Mouse (Mus musculus) CD8-positive naive resting alpha-beta T cell, adult 2 months (primary cell): ENCODE measurements around the gene Gm42417.

ENCODE experiments used
- DNase-seq, 2 experiments: peaks; one replicate each; pipeline ENCODE4 v3.0.0; 2022; ENCODE audit warnings: low read depth in 2 of 2, low spot score in 2 of 2

Gm42417 gene

GRCm38 (mm10) chr1:36522210-36522609 is 17.0 kb downstream of the Gm42417 start:
- no peak for DNase-seq

- no peak for DNase-seq
Observed at GRCm38 (mm10) chr1:36519626-36520025, 19.6 kb downstream of the Gm42417 start.

- DNase-seq: no peak
Observed at GRCm38 (mm10) chr1:36518259-36518658, 21.0 kb downstream of the Gm42417 start.

DNA sequence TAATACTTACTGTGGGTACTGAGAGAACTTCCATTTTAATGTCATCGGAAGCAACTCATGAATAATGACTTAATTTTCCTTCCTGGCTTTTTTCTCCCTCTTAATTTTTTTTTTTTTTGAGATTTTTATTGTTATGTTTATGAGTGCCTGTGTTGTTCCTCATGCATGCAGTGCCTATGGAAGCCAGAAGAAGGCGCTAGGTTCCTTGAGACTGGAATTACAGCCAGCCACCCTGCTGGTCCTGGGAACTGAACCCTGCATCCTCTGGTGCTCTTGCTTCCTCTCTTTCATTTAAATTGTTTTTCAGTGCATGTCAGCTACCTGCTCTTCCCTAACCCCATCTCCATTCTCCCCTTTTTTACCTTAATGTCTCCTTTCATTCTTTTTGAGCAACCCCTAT is 25.5 kb downstream of the Gm42417 start:
- no peak for DNase-seq

GRCm38 (mm10) chr1:36513310-36513709 is 25.9 kb downstream of the Gm42417 start:
- no peak for DNase-seq

DNA sequence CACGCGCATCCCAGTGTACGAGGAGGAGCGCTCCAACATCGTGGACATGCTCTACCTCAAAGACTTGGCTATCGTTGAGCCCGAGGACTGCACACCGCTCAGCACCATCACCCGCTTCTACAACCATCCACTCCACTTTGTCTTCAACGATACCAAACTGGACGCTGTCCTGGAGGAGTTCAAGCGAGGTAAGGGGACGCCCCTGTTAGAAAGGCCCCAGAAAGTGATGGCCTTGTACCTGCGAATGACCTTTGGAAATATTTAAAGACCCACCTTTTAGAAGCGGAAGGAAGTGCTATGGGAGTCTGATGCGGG is 26.3 kb downstream of the Gm42417 start:
- DNase-seq: no peak

GRCm38 (mm10) chr1:36512089-36512965 is 26.9 kb downstream of the Gm42417 start:
- DNase-seq: peak; percentile 19 to 27

DNA sequence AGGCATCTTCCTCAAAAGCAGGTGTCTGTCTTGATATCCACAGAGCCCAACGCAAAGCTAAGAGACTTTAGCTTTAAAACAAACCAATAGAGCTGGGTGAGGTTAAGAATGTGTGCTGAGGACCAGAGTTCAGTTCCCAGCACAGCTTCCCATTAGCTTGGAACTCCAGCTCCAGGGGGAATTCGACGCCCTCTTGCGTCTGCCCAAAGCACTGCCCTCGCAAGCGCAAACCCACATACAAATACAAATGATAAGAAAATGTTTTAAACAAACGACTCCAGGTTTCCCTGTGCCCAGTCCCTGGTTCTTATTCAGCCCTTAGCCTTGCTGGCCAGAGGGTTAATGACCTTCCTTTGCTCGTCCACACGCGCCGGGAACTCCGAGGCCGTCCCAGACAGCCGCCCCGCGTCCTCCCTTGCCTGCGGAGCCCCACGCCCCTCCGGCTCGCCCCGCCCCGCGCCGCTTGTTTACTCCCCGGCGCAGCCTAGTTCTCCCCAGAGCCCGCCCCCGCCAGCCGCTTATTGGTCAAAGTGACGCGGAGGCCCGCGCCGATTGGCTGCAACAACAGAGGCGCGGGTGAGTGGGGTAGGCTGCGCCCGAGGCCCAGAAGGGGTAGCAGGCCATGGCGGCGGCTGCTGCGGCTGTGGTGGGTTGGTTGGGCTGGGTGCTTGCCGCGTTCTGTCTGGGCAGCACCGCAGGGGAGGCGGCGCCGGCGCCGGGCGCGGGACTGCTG is 27.8 kb downstream of the Gm42417 start, which contains the start of gene Cnnm3:
Gene Cnnm3, plus strand, starts transcription at position 579 of the 733 bp plus-strand sequence.
- DNase-seq: peak; percentile 99 to 100

GRCm38 (mm10) chr1:36508238-36508637 is 31.0 kb downstream of the Gm42417 start:
- DNase-seq: no peak

DNA sequence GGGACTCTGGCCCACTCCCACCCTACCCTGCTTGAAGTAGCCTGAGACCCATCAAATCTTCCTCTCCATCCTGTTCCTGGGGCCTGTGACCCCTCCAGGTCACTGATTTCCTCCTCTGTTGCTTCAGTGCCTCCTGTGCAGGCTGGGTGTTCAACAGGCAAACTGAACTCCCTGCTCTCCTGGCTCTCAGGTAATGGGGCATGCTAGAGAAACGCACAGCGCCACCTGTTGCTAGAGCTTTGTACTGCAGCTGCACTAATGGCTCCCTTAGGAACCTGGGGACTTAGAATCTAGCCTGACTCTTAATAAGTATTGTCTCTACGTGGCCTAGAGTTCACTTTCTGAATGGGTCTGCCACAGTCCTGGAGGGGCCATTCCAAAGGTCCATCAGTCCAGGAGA is 38.0 kb downstream of the Gm42417 start:
- peak; percentile 66 to 83 for DNase-seq

- DNase-seq: no peak
Observed at GRCm38 (mm10) chr1:36497312-36497711, 41.9 kb downstream of the Gm42417 start.

DNA sequence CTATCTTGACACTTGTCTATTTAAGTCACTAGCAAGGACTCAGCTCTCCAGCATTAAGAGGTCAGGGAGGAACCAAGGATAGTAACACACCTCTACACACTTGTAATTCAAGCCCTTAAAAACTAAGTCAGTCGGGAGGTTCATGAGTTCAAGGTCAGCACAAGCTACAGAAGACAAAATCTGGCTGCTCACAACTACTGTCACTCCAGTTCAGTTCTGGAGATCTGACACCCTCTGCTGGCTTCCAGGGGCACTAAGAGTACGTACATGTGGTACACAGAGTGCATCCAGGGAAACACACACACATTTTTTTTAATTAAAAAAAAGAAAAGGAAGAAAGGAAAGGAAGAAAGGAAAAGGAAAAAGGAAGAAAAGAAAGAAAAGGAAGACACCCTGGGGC is 42.5 kb downstream of the Gm42417 start:
- DNase-seq: no peak

DNA sequence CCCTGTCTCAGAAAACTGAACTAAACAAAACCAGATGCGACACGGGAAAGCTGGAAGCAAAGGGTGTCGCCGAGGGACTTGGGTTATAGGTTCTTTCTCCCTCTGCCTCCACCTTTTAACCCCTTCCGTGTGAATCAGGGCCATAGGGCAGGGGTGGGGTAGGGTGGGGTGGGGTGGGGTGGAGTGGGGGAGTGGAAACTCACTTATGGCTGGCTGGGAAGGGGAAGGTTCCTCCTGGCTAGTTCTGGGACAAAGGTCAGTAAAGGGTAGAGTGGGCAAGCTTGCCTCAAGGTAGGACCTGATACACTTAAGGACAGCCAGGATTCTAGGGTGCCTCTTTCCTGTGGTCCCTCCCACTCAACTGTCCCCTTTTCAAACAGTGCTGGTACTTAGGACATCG is 45.9 kb downstream of the Gm42417 start:
- no peak for DNase-seq

GRCm38 (mm10) chr1:36492416-36493139 is 46.7 kb downstream of the Gm42417 start:
- no peak for DNase-seq

DNA sequence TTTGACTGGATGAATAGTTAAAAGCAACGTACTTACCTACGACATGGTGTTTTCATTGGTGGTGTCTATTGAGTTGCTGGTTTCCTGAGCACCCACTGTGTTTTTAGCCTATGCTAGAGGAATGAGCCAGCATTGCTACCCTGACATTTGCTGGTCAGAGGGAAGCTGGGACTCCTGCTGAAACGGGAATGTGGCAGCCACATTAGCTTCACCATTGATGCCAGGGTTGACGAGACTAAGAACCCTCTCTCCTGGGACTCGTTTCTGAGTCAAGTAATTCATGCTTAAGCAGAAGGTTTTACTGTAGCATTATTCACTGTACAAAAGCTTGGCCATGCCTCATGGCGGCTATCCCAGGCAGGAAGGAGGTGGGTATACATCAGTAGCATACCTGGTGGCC is 49.6 kb downstream of the Gm42417 start:
- DNase-seq: no peak

DNA sequence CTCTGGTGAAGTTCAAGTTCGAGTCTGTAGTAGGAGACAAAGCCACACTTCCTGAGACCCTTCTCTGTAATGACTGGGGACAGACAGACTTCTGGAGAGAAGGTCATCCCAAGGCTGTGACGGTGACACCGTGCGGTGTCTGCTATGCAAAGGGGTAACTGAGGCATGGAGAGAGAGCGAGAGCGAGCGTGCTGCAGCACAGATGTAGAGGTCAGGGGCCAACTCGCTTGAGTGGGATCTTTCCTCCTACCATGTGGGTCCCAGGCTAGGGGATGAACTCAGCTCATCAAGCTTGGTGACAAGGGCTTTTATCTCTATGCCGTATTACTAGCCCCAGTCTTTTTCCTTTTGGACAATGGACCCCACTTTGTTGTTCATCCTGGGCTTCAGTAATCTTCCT is 52.1 kb downstream of the Gm42417 start:
- DNase-seq: no peak

DNA sequence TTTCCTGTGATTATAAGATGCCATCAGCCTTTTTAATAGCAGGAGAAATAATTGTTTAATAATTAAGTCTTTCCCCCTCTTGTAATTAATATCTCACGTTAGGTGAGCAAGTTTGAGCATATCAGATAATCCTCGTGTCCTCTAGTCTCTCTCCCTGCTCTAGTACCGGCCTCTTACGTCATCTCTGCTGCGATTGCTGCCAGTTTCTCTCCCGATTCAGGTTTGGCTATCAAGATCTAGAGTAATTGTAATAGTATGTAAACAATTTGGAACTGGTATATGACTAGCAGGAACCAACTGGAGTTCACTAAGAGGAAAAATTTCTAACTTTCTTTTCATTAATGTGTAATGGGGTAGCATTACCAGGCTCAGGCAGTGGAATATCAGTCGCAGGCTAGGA is 54.1 kb downstream of the Gm42417 start:
- no peak for DNase-seq

DNA sequence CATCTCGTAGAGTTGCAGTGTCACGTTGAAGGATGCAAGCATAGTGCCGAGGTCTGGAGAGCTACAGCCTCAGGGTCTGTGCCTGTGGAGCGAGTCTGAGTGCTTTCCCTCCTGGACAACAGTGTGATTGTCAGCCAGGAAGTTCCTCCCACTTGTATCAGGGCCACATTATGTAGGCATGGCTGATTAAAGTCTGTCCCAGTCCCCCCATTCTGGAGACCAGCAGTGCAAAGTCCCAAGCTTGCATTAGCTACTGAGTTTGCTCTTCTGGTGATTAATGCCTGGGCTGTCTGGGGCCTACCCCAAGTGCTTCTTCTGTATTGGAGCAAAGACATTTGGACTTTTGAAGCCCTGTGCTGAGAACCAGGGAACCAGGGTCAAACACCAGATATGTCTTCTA is 55.4 kb downstream of the Gm42417 start:
- DNase-seq: no peak
